Mouse (Mus musculus) embryonic facial prominence, embryonic 10.5 days (tissue): ENCODE measurements around the gene Gpc6. TPM values are rescaled to one million over a fixed set of nuclear protein-coding genes. Genes with fewer than 3 reads are reported as not detected.

Experiments used
- DNase-seq: peaks from one replicate; pipeline ENCODE4 v3.0.0-alpha.2; 2017; ENCODE audit warnings: low spot score
- H3K27ac ChIP-seq: fragments of 300-500 bp; sonication (generic); replicated peaks from 2 replicates; pipeline ENCODE4 v1.5.1; 2016; ENCODE audit warnings: mild to moderate bottlenecking
- H3K27me3 ChIP-seq: fragments of 300-500 bp; sonication (generic); replicated peaks from 2 replicates; pipeline ENCODE4 v1.6.1; 2016; ENCODE audit warnings: low read depth, mild to moderate bottlenecking; ENCODE audit not compliant: poor library complexity, severe bottlenecking
- H3K36me3 ChIP-seq: fragments of 300-500 bp; sonication (generic); replicated peaks from 2 replicates; pipeline ENCODE4 v1.6.1; 2016; ENCODE audit warnings: mild to moderate bottlenecking, moderate library complexity
- H3K4me1 ChIP-seq: fragments of 300-500 bp; sonication (generic); 2 replicates; pipeline ENCODE4 v1.6.1; 2016
- H3K4me3 ChIP-seq: fragments of 300-500 bp; sonication (generic); 2 replicates; pipeline ENCODE4 v1.5.1; 2016; ENCODE audit warnings: mild to moderate bottlenecking, moderate library complexity
- H3K9me3 ChIP-seq: fragments of 300-500 bp; sonication (generic); 2 replicates; pipeline ENCODE4 v1.6.1; 2016; ENCODE audit warnings: mild to moderate bottlenecking
- WGBS: fragments of 180-500 bp; shearing (Covaris S2); methylation state at CpG from one replicate; pipeline ENCODE4 v1.1.7; 2016; 5-methylcytosine and 5-hydroxymethylcytosine counted together
- polyA plus RNA-seq: library from polyadenylated mRNA; unstranded; fragments of >200 nt; fragmentation: Nextera tagmentation; extraction: Ambion mirVana; gene quantifications from 2 replicates; pipeline ENCODE4 v1.2.1, GENCODE M21; 2016

Gpc6 gene
- polyA plus RNA-seq, 1 experiment from 2014 or later = 41.4 TPM

DNA sequence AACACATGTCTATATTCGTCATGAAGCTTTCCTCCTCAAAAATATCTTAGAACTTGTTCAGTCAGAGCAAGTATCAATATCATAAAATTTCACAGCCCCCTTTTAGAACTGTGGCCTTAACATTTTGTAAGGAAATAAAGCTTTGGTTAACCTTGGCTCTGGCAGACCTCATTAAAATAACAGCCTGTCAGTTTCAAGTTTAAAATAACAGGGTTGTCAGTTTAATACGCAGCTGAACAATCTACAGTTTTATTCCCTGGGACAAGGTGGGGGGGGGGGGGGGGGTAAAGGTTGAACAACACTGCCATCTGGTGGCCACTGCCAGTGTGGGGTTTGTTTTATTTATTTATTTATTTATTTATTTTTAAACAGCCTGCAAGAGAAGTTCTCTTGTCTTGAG lies 1013.4 kb downstream of the Gpc6 start:
- 29% methylated on average over 2 of the region's 2 CpGs for WGBS
- Histone ChIP-seq H3K4me1 (peaks cover 25% of the 10 kb centered on the region), H3K9me3 (no peaks in the 10 kb centered on the region), H3K27me3 (no peaks in the 10 kb centered on the region), H3K36me3 (no peaks in the 10 kb centered on the region), H3K27ac (no peak overlapping the region), H3K4me3 (no peak overlapping the region)
- peak; percentile 77 for DNase-seq

DNA sequence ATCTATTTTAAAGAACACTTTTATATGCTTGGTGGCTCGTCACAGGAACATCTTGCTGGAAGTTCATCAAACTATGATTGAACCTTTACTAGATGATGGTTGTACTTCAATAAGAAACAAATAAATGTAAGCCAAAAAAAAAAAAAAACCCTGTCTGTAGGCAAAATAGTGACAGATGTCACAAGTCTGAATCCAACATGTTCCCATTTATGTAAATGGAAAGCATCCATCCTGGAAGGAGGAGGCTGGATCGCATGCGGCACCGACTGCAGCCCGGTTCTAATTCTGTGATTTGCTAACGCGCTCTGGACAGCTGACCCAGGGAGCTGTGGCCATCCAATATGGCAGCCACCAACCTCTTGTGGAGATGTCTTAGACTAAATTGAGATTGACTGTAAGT lies 1014.4 kb downstream of the Gpc6 start:
- peaks cover 27% of the 10 kb centered on the region for H3K4me1 ChIP-seq
- no peak for DNase-seq
- no peaks in the 10 kb centered on the region for H3K36me3 ChIP-seq
- H3K9me3 ChIP-seq = no peaks in the 10 kb centered on the region
- no peaks in the 10 kb centered on the region for H3K27me3 ChIP-seq
- H3K4me3 ChIP-seq = no peak overlapping the region
- 91% methylated on average over 7 of the region's 7 CpGs for WGBS
- H3K27ac ChIP-seq = no peak overlapping the region

DNA sequence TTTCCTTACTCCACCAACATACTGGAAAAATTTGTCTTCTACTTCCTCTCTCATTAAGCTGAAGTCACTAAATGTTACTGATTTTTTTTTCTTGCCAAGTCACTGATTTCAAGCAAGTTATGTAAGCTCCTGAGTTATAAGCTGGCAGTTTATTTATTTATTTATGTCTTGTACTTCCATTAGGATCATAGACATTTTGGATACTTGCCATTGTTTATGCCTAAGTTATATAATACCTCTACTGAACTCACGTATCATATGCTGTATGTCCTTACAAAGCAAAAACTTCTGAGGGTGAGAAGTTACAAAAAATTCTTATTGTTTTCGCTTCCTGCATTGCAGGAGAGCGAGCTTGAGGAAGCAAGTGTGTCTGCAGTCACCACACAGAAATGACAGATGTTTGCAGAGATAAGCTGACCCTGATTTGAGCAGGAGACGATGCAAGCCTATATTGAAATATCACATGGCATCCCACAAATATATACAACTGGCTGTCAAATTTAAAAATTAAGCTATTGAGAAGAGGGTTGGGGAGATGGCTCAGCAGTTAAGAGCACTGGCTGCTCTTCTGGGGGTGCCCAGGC lies 1020.9 kb downstream of the Gpc6 start:
- H3K27me3 ChIP-seq = no peaks in the 10 kb centered on the region; the same call in 1 of the 2 replicates
- DNase-seq = no peak
- 82% methylated on average over 4 of the region's 4 CpGs for WGBS
- no peaks in the 10 kb centered on the region for H3K36me3 ChIP-seq
- H3K4me1 ChIP-seq = peaks cover 19% of the 10 kb centered on the region
- H3K4me3 ChIP-seq = no peak overlapping the region
- H3K9me3 ChIP-seq = peaks cover 4% of the 10 kb centered on the region; the same call in 1 of the 2 replicates
- H3K27ac ChIP-seq = no peak overlapping the region

DNA sequence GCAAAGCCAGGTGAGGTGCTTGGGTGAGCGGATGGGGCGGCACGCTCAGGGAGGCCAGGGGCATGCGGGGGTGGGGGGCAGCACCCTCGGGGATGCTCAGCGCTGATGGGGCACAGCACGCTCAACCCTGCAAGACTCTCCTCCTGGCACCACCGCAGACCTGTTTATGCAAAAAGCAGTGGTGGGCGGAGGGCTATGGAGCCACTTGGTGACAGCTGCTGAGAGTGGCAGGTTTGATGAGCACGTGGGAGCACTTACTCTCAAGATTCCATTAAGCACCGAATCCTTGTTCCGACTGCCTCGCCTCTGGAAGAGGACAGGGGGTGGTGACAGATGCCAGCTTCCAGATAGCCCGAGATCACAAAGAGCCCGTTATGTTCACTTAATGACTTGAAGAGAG lies 1026.2 kb downstream of the Gpc6 start:
- H3K36me3 ChIP-seq = no peaks in the 10 kb centered on the region
- H3K27ac ChIP-seq = no peak overlapping the region
- no peaks in the 10 kb centered on the region; the same call in 1 of the 2 replicates for H3K27me3 ChIP-seq
- DNase-seq = peak; percentile 18
- peaks cover 5% of the 10 kb centered on the region for H3K4me1 ChIP-seq
- peaks cover 4% of the 10 kb centered on the region; the same call in 1 of the 2 replicates for H3K9me3 ChIP-seq
- H3K4me3 ChIP-seq = no peak overlapping the region
- WGBS = 65% methylated on average over 15 of the region's 15 CpGs

DNA sequence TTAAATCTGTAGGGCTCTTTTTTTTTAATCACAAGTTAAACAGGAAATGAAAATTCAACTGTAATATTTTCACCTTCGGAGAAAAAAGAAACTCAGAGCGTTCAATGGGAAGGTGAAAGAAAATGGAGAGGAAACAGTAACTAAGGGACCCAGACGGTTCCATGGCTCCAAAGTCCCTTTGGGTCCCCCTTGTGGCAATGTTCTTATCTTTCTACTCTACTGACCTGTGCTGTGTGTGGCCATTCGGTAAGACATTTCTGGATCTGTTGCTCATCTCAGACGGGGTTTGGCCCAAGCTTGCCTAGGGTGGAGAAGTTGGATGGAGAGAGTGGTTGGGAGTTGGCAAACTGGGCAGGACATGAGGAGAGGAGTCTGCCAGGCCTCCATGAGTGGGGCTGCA lies 1026.6 kb downstream of the Gpc6 start:
- WGBS = 62% methylated on average over 5 of the region's 5 CpGs

DNA sequence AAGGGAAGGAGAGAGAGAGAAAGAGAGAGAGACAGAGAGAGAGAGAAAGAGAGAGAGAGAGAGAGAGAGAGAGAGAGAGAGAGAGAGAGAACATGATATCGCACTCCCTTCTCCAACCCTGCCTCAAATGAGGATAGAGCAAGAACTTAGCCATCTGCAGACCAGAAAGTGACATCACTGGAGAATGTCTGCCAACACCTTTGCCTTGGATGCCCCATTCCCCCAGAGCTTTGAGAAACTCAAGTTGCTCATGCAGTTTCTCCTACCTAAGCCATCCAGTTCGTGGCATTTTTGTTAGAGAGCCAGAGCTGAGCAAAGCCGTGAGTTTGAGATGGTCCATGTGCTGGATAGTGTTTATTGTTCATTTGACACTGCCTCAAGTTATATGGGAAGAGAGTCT lies 1030.9 kb downstream of the Gpc6 start:
- no peaks in the 10 kb centered on the region for H3K9me3 ChIP-seq
- H3K4me1 ChIP-seq = peaks cover 4% of the 10 kb centered on the region
- no peaks in the 10 kb centered on the region; the same call in 1 of the 2 replicates for H3K27me3 ChIP-seq
- H3K4me3 ChIP-seq = no peak overlapping the region
- WGBS = 90% methylated on average over 3 of the region's 3 CpGs
- H3K27ac ChIP-seq = no peak overlapping the region
- H3K36me3 ChIP-seq = no peaks in the 10 kb centered on the region
- DNase-seq = no peak

More for the DNA sequence above, 1026.6 kb downstream of the Gpc6 start:
- Histone ChIP-seq H3K27me3 (no peaks in the 10 kb centered on the region; the same call in 1 of the 2 replicates), H3K27ac (no peak overlapping the region), H3K9me3 (peaks cover 4% of the 10 kb centered on the region; the same call in 1 of the 2 replicates), H3K4me1 (peaks cover 5% of the 10 kb centered on the region), H3K36me3 (no peaks in the 10 kb centered on the region), H3K4me3 (no peak overlapping the region)
- DNase-seq = no peak

DNA sequence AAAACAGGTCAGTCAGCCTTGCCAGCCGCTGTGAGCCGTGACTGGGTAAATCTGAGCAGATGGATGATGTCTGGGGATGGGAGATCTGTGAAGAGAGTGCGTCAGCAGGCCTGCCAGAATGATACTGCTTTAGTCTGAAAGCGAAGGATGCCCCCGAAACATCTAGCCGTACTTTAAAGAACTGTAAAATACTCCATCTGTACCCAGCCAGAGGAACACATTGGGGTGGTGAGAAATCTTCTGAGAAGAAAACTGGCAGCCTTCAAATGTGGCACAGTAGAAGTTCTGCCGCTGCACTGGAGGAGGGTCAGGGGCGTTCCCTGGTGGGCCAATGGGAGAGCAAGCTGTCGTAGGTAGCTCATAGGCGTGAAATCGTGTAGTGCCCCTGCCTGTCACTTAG lies 1033.3 kb downstream of the Gpc6 start:
- H3K9me3 ChIP-seq = no peaks in the 10 kb centered on the region
- H3K27me3 ChIP-seq = no peaks in the 10 kb centered on the region
- no peak for DNase-seq
- H3K4me3 ChIP-seq = no peak overlapping the region
- no peaks in the 10 kb centered on the region for H3K4me1 ChIP-seq
- H3K36me3 ChIP-seq = no peaks in the 10 kb centered on the region
- H3K27ac ChIP-seq = no peak overlapping the region
- WGBS = 93% methylated on average over 11 of the region's 11 CpGs

DNA sequence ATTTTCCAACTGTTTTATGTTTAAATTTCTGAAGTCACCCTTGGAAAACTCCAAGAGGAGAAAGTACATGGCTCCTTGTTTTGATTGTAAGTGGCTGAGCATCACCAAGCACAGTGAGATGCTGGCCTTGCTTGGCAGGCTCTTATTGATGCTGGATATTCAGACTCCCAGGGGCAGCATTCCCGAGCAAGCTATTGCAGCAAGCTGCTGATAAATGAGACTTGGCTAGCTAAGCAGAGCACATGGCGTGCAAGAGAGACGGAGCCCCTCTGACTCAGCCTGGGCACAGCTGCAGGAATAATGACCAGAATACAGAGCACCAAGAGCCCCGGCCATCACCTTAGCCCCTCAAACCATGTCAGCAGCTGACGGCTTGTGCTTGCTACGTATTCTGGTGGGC lies 1036.2 kb downstream of the Gpc6 start:
- DNase-seq = no peak
- 77% methylated on average over 6 of the region's 6 CpGs for whole genome bisulfite sequencing
- Histone ChIP-seq H3K4me3 (no peak overlapping the region), H3K9me3 (no peaks in the 10 kb centered on the region), H3K27me3 (no peaks in the 10 kb centered on the region), H3K4me1 (no peaks in the 10 kb centered on the region), H3K36me3 (no peaks in the 10 kb centered on the region), H3K27ac (no peak overlapping the region)

DNA sequence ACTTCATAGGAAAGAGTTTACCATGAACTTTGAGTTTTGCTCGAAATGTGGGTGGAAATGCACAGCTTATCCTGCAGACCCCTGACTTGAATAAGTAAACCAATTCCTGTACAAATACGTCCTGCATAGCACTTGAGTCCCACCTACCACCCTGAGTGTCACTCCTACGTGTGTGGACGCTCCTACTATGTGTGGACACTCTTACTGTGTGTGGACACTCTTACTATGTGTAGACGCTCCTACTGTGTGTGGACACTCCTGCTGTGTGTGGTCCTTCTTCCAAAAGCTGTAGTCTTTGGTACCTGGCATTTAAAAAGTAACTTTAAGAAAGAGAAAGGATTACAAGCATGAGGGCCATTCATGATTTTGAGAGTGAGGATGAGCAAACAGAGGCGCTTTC lies 1036.7 kb downstream of the Gpc6 start:
- H3K9me3 ChIP-seq = no peaks in the 10 kb centered on the region
- H3K4me3 ChIP-seq = no peak overlapping the region
- no peaks in the 10 kb centered on the region for H3K36me3 ChIP-seq
- no peak overlapping the region for H3K27ac ChIP-seq
- DNase-seq = no peak
- H3K4me1 ChIP-seq = no peaks in the 10 kb centered on the region
- WGBS = 92% methylated on average over 6 of the region's 6 CpGs
- H3K27me3 ChIP-seq = no peaks in the 10 kb centered on the region

DNA sequence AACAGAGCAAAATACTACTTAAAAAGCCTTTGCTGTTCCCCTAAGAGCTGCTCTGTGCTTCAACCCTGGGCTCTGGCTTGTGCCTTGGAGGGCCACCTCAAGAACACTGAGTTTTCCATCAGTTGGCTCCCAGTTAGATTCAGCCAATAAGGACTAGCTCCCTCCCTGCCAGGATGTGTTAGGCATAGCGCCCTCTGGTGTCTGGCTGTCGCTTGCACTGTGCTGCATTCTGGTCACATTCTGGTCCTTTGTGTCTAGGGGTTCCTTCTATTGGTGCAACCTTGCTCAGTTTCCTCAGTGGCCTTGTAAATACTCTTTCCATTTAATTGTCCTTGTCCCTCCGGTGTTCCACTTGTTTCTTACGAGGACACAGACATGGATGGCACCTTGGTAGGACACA lies 1037.3 kb downstream of the Gpc6 start:
- H3K27ac ChIP-seq = no peak overlapping the region
- DNase-seq = peak; percentile 63
- WGBS = 59% methylated on average over 4 of the region's 4 CpGs

DNA sequence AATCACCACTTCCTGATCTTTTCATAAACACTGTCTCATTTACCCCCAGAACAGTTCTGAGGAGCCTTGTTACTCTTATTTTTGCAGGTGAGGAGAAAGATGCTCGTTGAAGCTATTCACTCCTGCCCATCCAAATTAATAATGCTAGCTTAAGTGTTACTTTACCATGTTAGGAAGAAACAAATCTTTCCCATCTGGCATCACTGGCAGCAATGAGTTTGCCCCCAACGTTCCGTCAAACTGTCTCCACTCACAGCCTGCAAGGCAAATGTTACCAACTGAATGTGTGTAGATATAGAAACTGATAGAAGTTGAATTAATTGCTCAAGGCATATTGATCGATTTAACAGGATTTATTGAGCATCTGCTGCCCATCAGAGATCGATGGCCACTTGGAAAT lies 1047.5 kb downstream of the Gpc6 start:
- WGBS = 92% methylated on average over 5 of the region's 5 CpGs
- Histone ChIP-seq H3K36me3 (peaks cover 13% of the 10 kb centered on the region), H3K9me3 (no peaks in the 10 kb centered on the region), H3K4me3 (no peak overlapping the region), H3K27me3 (no peaks in the 10 kb centered on the region), H3K4me1 (no peaks in the 10 kb centered on the region), H3K27ac (no peak overlapping the region)
- DNase-seq = no peak

More for the DNA sequence above, 1037.3 kb downstream of the Gpc6 start:
- Histone ChIP-seq H3K4me3 (no peak overlapping the region), H3K36me3 (no peaks in the 10 kb centered on the region), H3K9me3 (no peaks in the 10 kb centered on the region), H3K4me1 (no peaks in the 10 kb centered on the region), H3K27me3 (no peaks in the 10 kb centered on the region)

DNA sequence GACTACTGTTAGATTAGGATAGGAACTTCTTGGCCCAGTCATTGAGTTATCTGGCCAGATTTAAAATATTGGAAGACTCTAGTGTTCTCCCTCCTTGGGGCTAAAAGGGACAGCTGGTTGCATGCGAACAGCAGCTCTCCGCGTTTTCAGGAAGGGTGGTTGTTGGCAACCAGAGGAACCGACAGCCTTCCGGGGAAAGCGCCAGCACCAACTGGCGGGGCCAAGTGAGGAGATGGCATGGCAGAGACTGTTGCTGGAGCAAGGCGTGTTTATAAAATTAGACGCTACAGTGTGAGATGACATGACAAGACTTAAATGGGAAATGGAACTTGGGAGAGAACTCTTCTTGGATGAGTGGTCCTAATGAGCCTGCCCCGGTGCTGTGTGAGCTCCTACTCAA lies 1056.4 kb downstream of the Gpc6 start:
- no peaks in the 10 kb centered on the region for H3K4me1 ChIP-seq
- H3K27ac ChIP-seq = no peak overlapping the region
- H3K4me3 ChIP-seq = no peak overlapping the region
- H3K27me3 ChIP-seq = no peaks in the 10 kb centered on the region
- 95% methylated on average over 10 of the region's 10 CpGs for WGBS
- H3K9me3 ChIP-seq = peaks cover 3% of the 10 kb centered on the region; the same call in 1 of the 2 replicates
- H3K36me3 ChIP-seq = no peaks in the 10 kb centered on the region
- DNase-seq = no peak

DNA sequence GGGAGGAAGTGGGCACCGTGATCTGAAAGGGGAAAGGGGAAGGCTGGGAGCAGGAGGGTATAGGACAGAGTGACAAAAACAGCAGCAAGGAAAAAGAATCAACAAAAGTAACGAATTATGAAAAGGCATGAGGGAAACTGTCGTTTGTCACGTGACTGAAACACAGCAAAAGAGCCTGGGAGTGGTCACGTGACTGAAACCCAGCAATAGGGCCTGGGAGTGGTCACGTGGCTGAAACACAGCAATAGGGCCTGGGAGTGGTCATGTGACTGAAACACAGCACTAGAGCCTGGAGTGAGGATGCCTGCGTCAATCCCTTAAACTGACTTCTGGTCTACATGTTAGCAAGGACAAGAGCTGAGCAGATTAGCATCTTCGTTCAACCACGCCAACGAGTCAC lies 1063.3 kb downstream of the Gpc6 start:
- Histone ChIP-seq H3K4me3 (no peak overlapping the region), H3K27ac (no peak overlapping the region), H3K36me3 (no peaks in the 10 kb centered on the region), H3K27me3 (no peaks in the 10 kb centered on the region), H3K9me3 (no peaks in the 10 kb centered on the region), H3K4me1 (no peaks in the 10 kb centered on the region)
- WGBS = 91% methylated on average over 10 of the region's 10 CpGs
- DNase-seq = no peak
